Mouse (Mus musculus) right cerebral cortex, postnatal 10 days (tissue): ENCODE measurements around the gene Jmjd8.

ENCODE experiments used
- DNase-seq, 2 experiments: peaks; one replicate each; pipeline ENCODE4 v3.0.0; 2021; ENCODE audit warnings: low spot score in 2 of 2

The Jmjd8 gene

GRCm38 (mm10) chr17:25832436-25833290 lies 4.0 kb downstream of the Jmjd8 start:
- DNase-seq: peak; percentile 99

- peak; percentile 90 to 94 for DNase-seq
Observed at GRCm38 (mm10) chr17:25833291-25833663, 4.6 kb downstream of the Jmjd8 start, which contains the start of gene Stub1. Gene Stub1, minus strand, starts transcription at chr17:25833404.

GRCm38 (mm10) chr17:25833961-25834594 lies 5.4 kb downstream of the Jmjd8 start:
- no peak for DNase-seq

- peak in 1 of 2 experiments; percentile 61 for DNase-seq
Observed at GRCm38 (mm10) chr17:25834595-25835222, 6.0 kb downstream of the Jmjd8 start.

GRCm38 (mm10) chr17:25835301-25835700 lies 6.6 kb downstream of the Jmjd8 start:
- DNase-seq: peak in 1 of 2 experiments; percentile 53

GRCm38 (mm10) chr17:25835816-25836215 lies 7.1 kb downstream of the Jmjd8 start:
- DNase-seq: peak in 1 of 2 experiments; percentile 65

GRCm38 (mm10) chr17:25836397-25837075 lies 7.9 kb downstream of the Jmjd8 start:
- DNase-seq: peak in 1 of 2 experiments; percentile 63

- DNase-seq: peak; percentile 94
Observed at GRCm38 (mm10) chr17:25837076-25837410, 8.4 kb downstream of the Jmjd8 start, which contains the start of gene Rhbdl1. Gene Rhbdl1, minus strand, starts transcription at chr17:25837295.

GRCm38 (mm10) chr17:25837533-25837932 lies 8.9 kb downstream of the Jmjd8 start:
- peak in 1 of 2 experiments; percentile 59 for DNase-seq

- no peak for DNase-seq
Observed at GRCm38 (mm10) chr17:25838904-25839303, 10.2 kb downstream of the Jmjd8 start.

- DNase-seq: no peak
Observed at GRCm38 (mm10) chr17:25839455-25840235, 11.0 kb downstream of the Jmjd8 start.

GRCm38 (mm10) chr17:25840519-25840918 lies 11.9 kb downstream of the Jmjd8 start:
- DNase-seq: no peak

GRCm38 (mm10) chr17:25841117-25841880 lies 12.6 kb downstream of the Jmjd8 start, which contains the start of gene Gm20683:
Gene Gm20683, minus strand, starts transcription at chr17:25841763.
- peak in 1 of 2 experiments; percentile 38 for DNase-seq

GRCm38 (mm10) chr17:25842509-25842908 lies 13.8 kb downstream of the Jmjd8 start:
- no peak for DNase-seq

GRCm38 (mm10) chr17:25843122-25843521 lies 14.5 kb downstream of the Jmjd8 start:
- no peak for DNase-seq

- no peak for DNase-seq
Observed at GRCm38 (mm10) chr17:25843636-25844395, 15.1 kb downstream of the Jmjd8 start.

GRCm38 (mm10) chr17:25844396-25844901 lies 15.8 kb downstream of the Jmjd8 start, which contains the start of gene Rhot2:
Gene Rhot2, minus strand, starts transcription at chr17:25844851.
- DNase-seq: peak; percentile 97 to 98

- DNase-seq: no peak
Observed at GRCm38 (mm10) chr17:25860229-25860628, 31.6 kb downstream of the Jmjd8 start.
